Mouse (Mus musculus) liver, embryonic 14.5 days (tissue): ENCODE data around the gene Atp5f1. TPM values are rescaled to one million over a fixed set of nuclear protein-coding genes. Genes with fewer than 3 reads are reported as not detected.

Experiments used
- ATAC-seq: fragments of 200-750 bp; cut with Nextera tagmentation; 2 replicates; pipeline ENCODE4 v1.8.0; 2017; ENCODE audit warnings: moderate number of reproducible peaks, mild to moderate bottlenecking, moderate library complexity; ENCODE audit not compliant: insufficient read depth
- DNase-seq, 3 experiments: peaks; one replicate each; pipeline ENCODE4 v3.0.0-alpha.2; 2012 to 2013; ENCODE audit warnings: low read depth in 3 of 3, low spot score in 3 of 3
- H3K27ac ChIP-seq: fragments of 300-500 bp; sonication (generic); 2 replicates; pipeline ENCODE4 v1.5.1; 2014; ENCODE audit warnings: moderate library complexity, mild to moderate bottlenecking, control low read depth, inconsistent platforms
- H3K27me3 ChIP-seq: fragments of 300-500 bp; sonication (generic); 2 replicates; pipeline ENCODE4 v1.6.1; 2014; ENCODE audit warnings: mild to moderate bottlenecking, low read length, moderate library complexity; ENCODE audit not compliant: control insufficient read depth, insufficient read depth
- H3K36me3 ChIP-seq: fragments of 300-500 bp; sonication (generic); replicated peaks from 2 replicates; pipeline ENCODE4 v1.6.1; 2014; ENCODE audit warnings: low read depth; ENCODE audit not compliant: control insufficient read depth, insufficient read depth
- H3K4me1 ChIP-seq, 2 experiments: fragments of 200-500 bp in 1 of 2; fragments of 300-500 bp in 1 of 2; sonication (generic) in 1 of 2; replicated peaks; 2 replicates each; pipeline ENCODE4 v1.6.1; 2012 to 2014; ENCODE audit warnings: antibody characterized with exemption in 1 of 2, inconsistent platforms in 1 of 2, low read length in 1 of 2; ENCODE audit not compliant: control insufficient read depth in 2 of 2, insufficient read depth in 2 of 2
- H3K4me2 ChIP-seq: fragments of 300-500 bp; sonication (generic); 2 replicates; pipeline ENCODE4 v1.6.1; 2014; ENCODE audit warnings: low read depth, mild to moderate bottlenecking, control low read depth, moderate library complexity
- H3K4me3 ChIP-seq, 2 experiments: fragments of 200-500 bp in 1 of 2; fragments of 300-500 bp in 1 of 2; sonication (generic) in 1 of 2; 2 replicates each; pipeline ENCODE4 v1.5.1; 2012 to 2014; ENCODE audit warnings: low read depth in 2 of 2, low read length in 2 of 2, mild to moderate bottlenecking in 2 of 2, control low read depth in 1 of 2, inconsistent platforms in 1 of 2, moderate library complexity in 1 of 2; ENCODE audit not compliant: insufficient read depth in 1 of 2
- H3K9ac ChIP-seq: fragments of 300-500 bp; sonication (generic); replicated peaks from 2 replicates; pipeline ENCODE4 v1.6.1; 2014; ENCODE audit warnings: mild to moderate bottlenecking, control low read depth, moderate library complexity
- H3K9me3 ChIP-seq: fragments of 300-500 bp; sonication (generic); 2 replicates; pipeline ENCODE4 v1.6.1; 2016; ENCODE audit warnings: low read length, mixed read lengths; ENCODE audit not compliant: control insufficient read depth
- CTCF ChIP-seq: IDR thresholded peaks from 2 replicates; pipeline ENCODE4 v1.5.1; 2016; ENCODE audit warnings: antibody characterized with exemption, low read depth, control low read depth
- EP300 ChIP-seq: IDR thresholded peaks from 2 replicates; pipeline ENCODE4 v1.6.1; 2016; ENCODE audit warnings: antibody characterized with exemption, low read depth
- WGBS: fragments of 180-500 bp; shearing (Covaris S2); extraction: QIAGEN DNeasy Blood & Tissue Kit; methylation state at CpG from one replicate; pipeline ENCODE4 v1.1.7; 2014; ENCODE audit not compliant: insufficient replicate concordance; 5-methylcytosine and 5-hydroxymethylcytosine counted together
- polyA plus RNA-seq, 2 experiments: library from polyadenylated mRNA; depleted of rRNA in 1 of 2; stranded (reverse) in 1 of 2; unstranded in 1 of 2; fragments of >200 nt; fragmentation: Nextera tagmentation in 1 of 2; extraction: Ambion mirVana in 1 of 2; gene quantifications; 2 replicates each; pipeline versions ENCODE4 v1.2.1 to v1.2.3; 2012 to 2014

The Atp5f1 gene
- polyA plus RNA-seq, 2 experiments: 171 to 362 TPM

- Histone ChIP-seq H3K27ac (no peak overlapping the region), H3K9ac (no peak overlapping the region), H3K4me3 (no peak overlapping the region), H3K4me1 (peaks cover 14 to 31% of the 10 kb centered on the region in 2 experiments), H3K27me3 (no peaks in the 10 kb centered on the region), H3K4me2 (no peak overlapping the region), H3K36me3 (no peaks in the 10 kb centered on the region), H3K9me3 (no peaks in the 10 kb centered on the region)
- ATAC-seq (no peak), DNase-seq (no peak)
- WGBS: 59% methylated on average over 3 of the region's 3 CpGs
- TF ChIP-seq CTCF: no peak
- TF ChIP-seq EP300: no peak
These were observed 63.1 kb downstream of the Atp5f1 start for GRCm38 (mm10) chr3:105896811-105897210.

GRCm38 (mm10) chr3:105894601-105895592 lies 65.0 kb downstream of the Atp5f1 start:
- ATAC-seq: peak; percentile 17; the same call in 1 of the 2 replicates
- no peak overlapping the region for H3K4me3 ChIP-seq
- H3K4me2 ChIP-seq: peak overlapping the region; percentile 34

GRCm38 (mm10) chr3:105893941-105894391 lies 65.9 kb downstream of the Atp5f1 start:
- no peaks in the 10 kb centered on the region for H3K27me3 ChIP-seq
- no peak overlapping the region; the same call in 1 of the 2 replicates for H3K4me2 ChIP-seq
- H3K27ac ChIP-seq: no peak overlapping the region
- WGBS: 26% methylated on average over 6 of the region's 6 CpGs
- no peak overlapping the region for H3K4me3 ChIP-seq
- no peak overlapping the region for H3K9ac ChIP-seq
- DNase-seq (no peak), ATAC-seq (no peak)
- H3K9me3 ChIP-seq: no peaks in the 10 kb centered on the region
- H3K36me3 ChIP-seq: no peaks in the 10 kb centered on the region
- H3K4me1 ChIP-seq: peaks cover 14 to 35% of the 10 kb centered on the region in 2 experiments
- no peak for TF ChIP-seq CTCF

More at GRCm38 (mm10) chr3:105894601-105895592, 65.0 kb downstream of the Atp5f1 start:
- Histone ChIP-seq H3K36me3 (no peaks in the 10 kb centered on the region), H3K9me3 (no peaks in the 10 kb centered on the region), H3K9ac (no peak overlapping the region), H3K4me1 (peaks cover 14 to 37% of the 10 kb centered on the region in 2 experiments), H3K27ac (no peak overlapping the region), H3K27me3 (no peaks in the 10 kb centered on the region)
- TF ChIP-seq EP300: no peak
- TF ChIP-seq CTCF: peak; percentile 84
- peak in 1 of 3 experiments; percentile 58 for DNase-seq
- 15% methylated on average over 23 of the region's 23 CpGs for WGBS

Other genes starting within 250 kb of the Atp5f1 start
- gene Rap1a, start 158.8 kb downstream of the Atp5f1 start, polyA plus RNA-seq (2012; rRNA removed): 20.5 and 37.4 TPM in 2 replicates
- 81.3 and 86.2 TPM in 2 replicates for gene Rap1a, start 158.8 kb downstream of the Atp5f1 start, polyA plus RNA-seq (2014; fragmentation: Nextera tagmentation; extraction: Ambion mirVana)
- gene Adora3, start 89.2 kb downstream of the Atp5f1 start, polyA plus RNA-seq (2012; rRNA removed): 0.34 and 0.49 TPM in 2 replicates
- gene Adora3, start 89.2 kb downstream of the Atp5f1 start, polyA plus RNA-seq (2014; fragmentation: Nextera tagmentation; extraction: Ambion mirVana): 0.47 and 0.49 TPM in 2 replicates
- gene Tmigd3, start 89.2 kb downstream of the Atp5f1 start, polyA plus RNA-seq (2012; rRNA removed): 0.08 and 0.11 TPM in 2 replicates
- 0.09 and 0.34 TPM in 2 replicates for gene Tmigd3, start 89.2 kb downstream of the Atp5f1 start, polyA plus RNA-seq (2014; fragmentation: Nextera tagmentation; extraction: Ambion mirVana)
- gene I830077J02Rik, start 27.4 kb downstream of the Atp5f1 start, polyA plus RNA-seq (2012; rRNA removed): 3.0 and 4.1 TPM in 2 replicates
- gene I830077J02Rik, start 27.4 kb downstream of the Atp5f1 start, polyA plus RNA-seq (2014; fragmentation: Nextera tagmentation; extraction: Ambion mirVana): 3.0 and 3.1 TPM in 2 replicates
- gene Wdr77, start 730 bp downstream of the Atp5f1 start, polyA plus RNA-seq (2012; rRNA removed): 16.8 and 21.3 TPM in 2 replicates
- gene Wdr77, start 730 bp downstream of the Atp5f1 start, polyA plus RNA-seq (2014; fragmentation: Nextera tagmentation; extraction: Ambion mirVana): 32.4 and 40.2 TPM in 2 replicates
- 1.0 and 1.2 TPM in 2 replicates for gene Ovgp1, start 13.6 kb upstream of the Atp5f1 start, polyA plus RNA-seq (2012; rRNA removed)
- gene Ovgp1, start 13.6 kb upstream of the Atp5f1 start, polyA plus RNA-seq (2014; fragmentation: Nextera tagmentation; extraction: Ambion mirVana): 0.24 and 0.42 TPM in 2 replicates
- gene Pifo, start 54.5 kb upstream of the Atp5f1 start, polyA plus RNA-seq (2012; rRNA removed): not detected in 2 replicates
- not detected in 2 replicates for gene Pifo, start 54.5 kb upstream of the Atp5f1 start, polyA plus RNA-seq (2014; fragmentation: Nextera tagmentation; extraction: Ambion mirVana)
- not detected in 2 replicates for gene Chil5, start 72.7 kb upstream of the Atp5f1 start, polyA plus RNA-seq (2012; rRNA removed)
- not detected in 2 replicates for gene Chil5, start 72.7 kb upstream of the Atp5f1 start, polyA plus RNA-seq (2014; fragmentation: Nextera tagmentation; extraction: Ambion mirVana)
- not detected in 2 replicates for gene Chia1, start 153.1 kb upstream of the Atp5f1 start, polyA plus RNA-seq (2012; rRNA removed)
- gene Chia1, start 153.1 kb upstream of the Atp5f1 start, polyA plus RNA-seq (2014; fragmentation: Nextera tagmentation; extraction: Ambion mirVana): not detected in 2 replicates
- 0.26 and 0.33 TPM in 2 replicates for gene Chil3, start 207.5 kb upstream of the Atp5f1 start, polyA plus RNA-seq (2012; rRNA removed)
- 1.7 TPM in 2 replicates for gene Chil3, start 207.5 kb upstream of the Atp5f1 start, polyA plus RNA-seq (2014; fragmentation: Nextera tagmentation; extraction: Ambion mirVana)